Mouse (Mus musculus): ENCODE measurements around the gene Gin1.

The Gin1 gene

GRCm38 (mm10) chr1:97787674-97788073 lies 17.7 kb downstream of the Gin1 start:
- no peak for DNase-seq (ENCODE audit: low read depth, low spot score)

DNA sequence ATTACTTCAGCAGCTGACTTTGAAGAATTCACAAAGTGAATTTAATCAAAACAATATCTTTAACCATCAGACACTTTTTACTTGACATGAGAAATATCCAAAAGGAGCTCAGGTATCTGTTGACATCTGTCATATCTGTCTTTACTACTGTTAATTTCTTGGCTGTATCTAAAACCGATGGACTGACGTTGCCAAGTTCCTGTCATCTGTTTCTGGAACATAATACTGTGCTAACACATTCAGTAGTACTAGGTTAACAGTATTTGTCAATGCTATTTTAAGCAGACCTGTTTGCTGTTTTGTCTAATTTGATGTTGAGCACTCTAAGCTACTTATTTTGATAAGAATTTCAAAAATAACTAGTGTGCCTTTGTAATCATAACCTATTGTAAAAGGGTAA lies 18.5 kb downstream of the Gin1 start:
- no peak for DNase-seq (ENCODE audit: low read depth, low spot score)

GRCm38 (mm10) chr1:97794110-97794509 lies 24.1 kb downstream of the Gin1 start:
- DNase-seq (ENCODE audit: low read depth, low spot score) = no peak

- DNase-seq (ENCODE audit: low read depth, low spot score) = no peak
These were observed 26.0 kb downstream of the Gin1 start for GRCm38 (mm10) chr1:97795936-97796335.

DNA sequence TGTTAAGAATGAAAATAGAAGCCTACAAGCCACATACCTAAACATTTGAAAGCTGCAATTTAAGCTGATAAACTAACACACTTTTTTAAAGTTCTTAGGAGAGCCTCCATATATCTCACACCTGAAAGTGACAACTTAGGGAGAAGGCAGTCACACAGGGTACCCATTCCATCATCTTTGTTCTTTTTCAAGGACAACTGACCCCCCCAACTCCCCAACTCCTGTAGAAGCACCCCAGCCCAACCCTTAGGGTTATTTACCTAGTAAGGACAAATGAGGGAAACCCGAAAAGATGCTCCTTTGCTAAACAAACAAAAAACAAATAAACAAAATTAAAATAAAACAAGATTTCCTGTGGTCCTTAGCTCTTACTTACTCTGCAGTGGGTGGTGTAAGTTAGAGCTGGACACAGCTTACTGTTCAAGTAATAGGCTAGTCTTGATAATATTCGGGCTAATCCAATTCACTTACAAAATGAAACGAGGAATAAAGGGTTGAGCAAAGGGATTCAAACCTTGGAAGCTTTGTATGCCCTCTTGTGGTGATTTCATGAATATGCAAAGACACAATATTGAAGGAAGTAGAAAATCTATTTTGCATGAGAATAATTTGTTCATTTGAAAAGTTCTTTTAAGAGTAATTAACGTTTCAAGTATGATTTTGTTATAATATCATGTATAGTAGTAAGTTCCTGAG lies 32.4 kb downstream of the Gin1 start:
- peak; percentile 6 for DNase-seq (ENCODE audit: low read depth, low spot score)

DNA sequence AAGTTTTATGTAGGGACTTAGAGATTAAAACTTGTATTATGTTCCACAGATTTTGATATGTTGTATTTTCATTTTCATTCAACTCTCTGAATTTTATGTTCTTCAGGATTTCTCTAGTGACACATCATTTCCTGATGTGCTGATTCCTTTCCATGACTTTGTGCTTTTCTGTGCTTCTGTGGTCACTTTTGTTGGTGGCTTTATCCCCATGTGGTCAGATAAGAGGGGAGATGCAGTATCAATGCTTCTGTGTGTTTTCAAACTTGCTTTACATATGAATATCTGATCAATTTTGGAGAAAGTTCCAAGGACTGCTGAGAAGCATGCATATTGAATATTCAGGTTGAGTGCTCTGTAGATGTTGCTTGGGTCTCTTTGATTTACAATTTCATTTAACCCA lies 34.5 kb downstream of the Gin1 start:
- no peak for DNase-seq (ENCODE audit: low read depth, low spot score)

GRCm38 (mm10) chr1:97809255-97809912 lies 39.4 kb downstream of the Gin1 start:
- DNase-seq (ENCODE audit: low read depth, low spot score) = no peak

DNA sequence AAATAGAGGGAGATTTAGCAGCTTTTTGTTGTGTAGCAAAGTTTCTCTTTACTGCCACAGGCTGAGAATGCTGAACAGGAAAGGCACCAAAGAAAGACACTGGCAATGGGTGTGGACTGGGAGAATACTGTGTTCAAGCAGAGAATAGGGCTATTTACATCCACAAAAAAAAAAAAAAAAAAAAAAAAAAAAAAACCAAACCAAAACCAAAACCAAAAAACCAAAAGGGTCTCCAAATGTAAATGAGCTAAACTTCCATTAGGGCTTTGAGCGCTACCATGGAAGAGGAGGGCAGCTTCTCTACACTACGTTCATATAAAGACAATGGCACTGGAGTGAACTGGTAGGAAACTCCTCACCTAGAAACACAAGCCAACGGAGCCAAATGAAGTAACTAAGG lies 51.3 kb downstream of the Gin1 start:
- DNase-seq (ENCODE audit: low read depth, low spot score) = no peak

- DNase-seq (ENCODE audit: low read depth, low spot score) = no peak
These were observed 52.2 kb downstream of the Gin1 start for GRCm38 (mm10) chr1:97822203-97822602.

DNA sequence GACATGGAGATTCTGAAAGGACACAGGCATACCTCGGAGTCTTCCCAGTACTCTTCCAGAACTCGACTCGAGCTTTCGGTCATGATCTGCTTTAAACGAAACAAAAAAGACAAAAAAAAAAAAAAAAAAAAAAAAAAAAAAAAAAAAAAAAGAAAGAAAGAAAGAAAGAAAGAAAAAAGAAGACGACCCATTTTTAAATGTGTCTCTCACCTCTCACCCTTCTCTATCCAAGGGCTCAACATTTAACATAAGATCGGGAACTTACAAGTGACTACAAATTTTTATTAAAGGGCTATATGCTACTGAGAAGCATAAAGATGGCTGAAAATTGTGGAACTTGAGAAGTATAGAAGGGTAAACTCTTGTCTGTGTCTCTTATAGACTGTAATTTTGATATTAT lies 52.9 kb downstream of the Gin1 start:
- no peak for DNase-seq (ENCODE audit: low read depth, low spot score)

DNA sequence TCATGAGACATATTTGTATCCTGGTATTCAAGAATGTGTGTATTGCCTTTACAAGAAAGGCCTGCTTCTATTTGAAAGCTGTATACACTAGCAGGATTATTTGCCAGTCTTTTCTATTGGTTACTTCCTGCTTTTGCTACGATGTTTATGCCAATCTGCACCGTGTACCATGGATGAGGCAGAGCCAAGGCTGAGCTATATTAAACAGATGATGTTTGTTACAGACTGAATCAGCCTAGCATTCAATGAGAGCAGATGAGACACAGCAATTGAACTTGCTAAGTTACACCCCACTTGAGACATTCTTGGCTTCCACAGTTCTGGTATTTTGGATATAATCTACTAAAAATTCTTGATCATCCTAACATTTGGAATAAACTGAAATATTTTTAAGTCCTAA lies 57.6 kb downstream of the Gin1 start:
- no peak for DNase-seq (ENCODE audit: low read depth, low spot score)

DNA sequence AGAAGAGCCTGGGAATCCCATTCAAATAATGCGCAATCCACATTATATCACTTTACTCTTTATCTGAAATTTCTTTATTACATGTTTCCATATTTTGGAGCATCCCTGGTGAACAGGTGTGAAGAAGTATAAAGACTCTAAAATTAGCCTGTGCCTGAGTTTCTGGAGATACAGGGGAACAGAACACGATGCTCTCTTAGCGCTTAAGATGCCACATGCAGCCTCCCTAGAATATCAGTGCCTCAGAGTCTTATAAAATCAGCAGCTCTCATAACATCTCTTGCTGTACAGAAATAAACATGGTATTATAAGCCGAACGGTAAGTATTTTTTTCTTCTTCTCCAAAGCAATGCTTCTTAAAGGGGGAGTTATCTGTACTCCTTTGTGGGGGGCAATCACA lies 58.1 kb downstream of the Gin1 start:
- DNase-seq (ENCODE audit: low read depth, low spot score) = no peak

DNA sequence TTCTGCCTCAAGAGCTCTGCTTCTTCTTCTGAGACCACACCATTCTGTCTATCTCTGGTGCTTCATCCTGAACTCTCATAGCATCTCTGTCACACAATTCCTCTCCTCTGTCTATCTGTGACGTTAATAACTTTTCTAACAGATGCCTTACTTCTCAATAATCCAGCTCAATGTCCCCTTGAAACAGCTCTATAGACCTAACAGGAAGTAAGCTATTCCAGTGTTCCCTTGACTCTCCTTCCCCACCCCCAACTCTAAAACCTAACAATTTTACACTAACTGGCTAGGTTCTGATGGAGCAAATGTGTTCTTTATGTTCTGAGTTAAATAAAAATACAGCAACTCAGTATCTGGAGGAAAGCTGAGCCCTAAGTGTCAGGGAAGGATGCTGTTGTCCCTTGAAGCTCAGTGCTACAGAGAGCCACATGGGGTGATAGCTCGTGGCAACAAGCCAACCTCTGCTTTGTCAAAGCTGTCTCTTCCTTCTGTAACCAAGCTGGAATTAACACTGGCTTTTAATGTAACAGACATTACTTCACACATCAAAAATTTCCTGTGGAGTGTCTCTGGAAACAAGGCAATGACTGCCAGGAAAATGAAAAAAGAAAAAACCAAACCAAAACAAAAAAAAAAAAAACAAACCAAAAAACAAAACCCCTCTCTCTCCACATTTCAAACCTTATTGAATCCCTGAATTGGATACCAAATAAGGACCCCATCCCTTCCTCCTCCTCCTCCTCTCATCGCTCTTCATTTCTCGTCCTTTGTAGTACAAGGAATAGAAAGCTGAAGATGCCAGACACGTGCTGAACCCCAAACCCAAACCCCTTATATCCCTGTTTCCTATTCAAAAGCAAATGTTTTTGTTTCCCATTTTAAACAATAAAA lies 63.7 kb downstream of the Gin1 start:
- DNase-seq (ENCODE audit: low read depth, low spot score) = no peak

DNA sequence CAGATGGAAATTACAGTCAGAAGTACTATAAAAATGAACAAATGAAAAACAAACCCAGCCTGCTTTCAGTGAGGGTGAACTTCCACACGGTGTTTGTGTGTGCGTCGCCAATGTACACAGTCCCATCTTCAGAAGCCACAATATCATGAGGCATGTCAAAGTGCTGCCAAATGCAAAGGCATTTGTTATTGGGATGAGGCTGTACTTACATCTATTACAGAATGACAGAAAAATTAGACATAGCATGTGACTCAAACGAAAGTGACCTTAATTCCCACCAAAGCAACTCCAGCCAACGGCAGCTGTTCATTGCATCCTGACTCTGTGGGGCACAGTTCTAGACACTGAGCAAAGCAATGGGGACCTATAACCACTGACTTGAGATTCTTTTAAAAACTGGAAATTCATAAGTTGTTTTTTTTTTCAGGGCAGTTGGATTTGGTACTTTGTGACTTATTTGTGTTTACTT lies 64.4 kb downstream of the Gin1 start:
- no peak for DNase-seq (ENCODE audit: low read depth, low spot score)
